Mouse (Mus musculus) yolk sac, embryonic 10.5 days (tissue): ENCODE data around the gene Olfr171.
"Not testable (repeated sequence)": the region's sequence is repeated elsewhere in the genome, so short reads cannot be mapped to it uniquely, and the experiment has no call there.

ENCODE experiments used
- DNase-seq: peaks from one replicate; pipeline ENCODE4 v3.0.0-alpha.2; 2017; ENCODE audit warnings: low spot score

The Olfr171 gene

DNA sequence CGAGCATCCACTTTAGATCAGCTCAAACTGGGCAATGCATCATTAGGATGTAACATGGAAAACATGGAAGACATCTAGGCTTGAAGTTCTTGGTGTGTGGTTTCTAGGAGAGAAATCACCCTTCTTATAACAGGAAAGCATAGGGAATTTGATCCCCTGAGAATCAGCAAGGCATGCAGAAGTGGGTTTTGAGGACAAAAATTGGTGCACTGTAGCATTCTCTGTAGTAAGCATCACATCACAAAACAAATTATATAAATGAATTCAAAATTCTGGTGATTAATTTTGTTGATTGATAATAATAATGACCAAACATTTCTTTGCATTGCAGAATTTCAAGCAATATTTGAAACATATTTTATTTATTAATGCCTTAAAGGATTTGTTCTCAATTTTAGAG lies at the start of gene Olfr171:
Gene Olfr171 (minus strand): TSS at position 101 of the 400 bp plus-strand sequence.
- DNase-seq = no peak

GRCm38 (mm10) chr16:19670768-19671357 lies 41.1 kb upstream of the Olfr171 start:
- no peak for DNase-seq

- no peak for DNase-seq
Measured at GRCm38 (mm10) chr16:19666312-19666711, 36.6 kb upstream of the Olfr171 start.

- not testable (repeated sequence) for DNase-seq
Measured at GRCm38 (mm10) chr16:19611782-19612181, 17.9 kb downstream of the Olfr171 start, which contains the start of gene Olfr170. TSS of gene Olfr170 (minus strand) at chr16:19611882.

DNA sequence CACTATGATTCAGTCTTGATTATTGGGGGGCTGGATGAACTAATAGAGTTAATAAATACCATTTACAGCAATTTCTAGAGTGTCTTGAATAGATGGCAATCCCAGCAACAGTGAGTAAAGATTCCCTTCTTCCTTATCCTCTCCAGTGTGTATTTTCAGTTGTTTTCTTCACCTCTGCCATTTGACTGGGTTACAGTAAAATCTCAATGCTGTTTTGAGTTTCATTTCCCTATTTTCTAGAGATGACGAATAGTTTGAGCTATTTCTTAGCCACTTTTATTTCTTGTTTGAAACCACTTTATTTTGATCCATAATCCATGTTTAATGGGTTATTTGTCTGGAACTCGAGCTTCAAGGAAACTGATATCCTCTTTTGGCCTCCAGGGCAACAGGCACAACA lies 26.6 kb downstream of the Olfr171 start:
- no peak for DNase-seq
